Mouse (Mus musculus) erythroblast, embryonic 14.5 days (primary cell): ENCODE results near the gene Slc6a6.

ENCODE experiments used
- GATA1 ChIP-seq: IDR thresholded peaks from 2 replicates; pipeline ENCODE4 v1.6.1; 2012; ENCODE audit warnings: low read length, inconsistent platforms, mixed read lengths
- TAL1 ChIP-seq: IDR thresholded peaks from 3 replicates; pipeline ENCODE4 v1.6.1; 2012; ENCODE audit warnings: low read length, inconsistent platforms, mixed read lengths

GRCm38 (mm10) chr6:91679716-91680115 is 4.1 kb upstream of the Slc6a6 start:
- TF ChIP-seq TAL1 (no peak), GATA1 (no peak)
